Mouse (Mus musculus): ENCODE data around the gene Fgd2. TPM values are rescaled to one million over a fixed set of nuclear protein-coding genes. Genes with fewer than 3 reads are reported as not detected.

Fgd2 gene
- polyA plus RNA-seq, 1 experiment from 2014 or later = 12.9 TPM

GRCm38 (mm10) chr17:29418758-29419380 is 58.2 kb downstream of the Fgd2 start:
- Histone ChIP-seq H3K4me1 (peaks cover 20% of the 10 kb centered on the region), H3K27ac (no peak overlapping the region), H3K4me2 (no peak overlapping the region), H3K4me3 (no peak overlapping the region), H3K9ac (no peak overlapping the region), H3K36me3 (no peaks in the 10 kb centered on the region), H3K9me3 (no peaks in the 10 kb centered on the region), H3K27me3 (peaks cover 6% of the 10 kb centered on the region; the same call in 1 of the 2 replicates)
- 64% methylated on average over 3 of the region's 3 CpGs for WGBS
- ATAC-seq (ENCODE audit: insufficient number of reproducible peaks, insufficient read depth, low FRiP score, low TSS enrichment, low read depth) = no peak

- H3K36me3 ChIP-seq = no peaks in the 10 kb centered on the region
- H3K27ac ChIP-seq = no peak overlapping the region
- H3K9me3 ChIP-seq = no peaks in the 10 kb centered on the region
- no peak overlapping the region for H3K4me3 ChIP-seq
- no peak overlapping the region for H3K4me2 ChIP-seq
- ATAC-seq (ENCODE audit: insufficient number of reproducible peaks, insufficient read depth, low FRiP score, low TSS enrichment, low read depth) = no peak
- H3K4me1 ChIP-seq = peaks cover 20% of the 10 kb centered on the region
- H3K27me3 ChIP-seq = peaks cover 6% of the 10 kb centered on the region; the same call in 1 of the 2 replicates
- no peak overlapping the region for H3K9ac ChIP-seq
- 76% methylated on average over 12 of the region's 12 CpGs for WGBS
Observed at GRCm38 (mm10) chr17:29419976-29420739, 59.4 kb downstream of the Fgd2 start.

- Histone ChIP-seq H3K36me3 (no peaks in the 10 kb centered on the region), H3K27ac (no peak overlapping the region), H3K9ac (no peak overlapping the region), H3K4me1 (peaks cover 12% of the 10 kb centered on the region), H3K4me2 (no peak overlapping the region), H3K4me3 (no peak overlapping the region), H3K9me3 (no peaks in the 10 kb centered on the region), H3K27me3 (no peaks in the 10 kb centered on the region)
- ATAC-seq (ENCODE audit: insufficient number of reproducible peaks, insufficient read depth, low FRiP score, low TSS enrichment, low read depth) = no peak
- WGBS = 68% methylated on average over 3 of the region's 3 CpGs
Observed at GRCm38 (mm10) chr17:29421319-29421718, 60.6 kb downstream of the Fgd2 start.

- H3K36me3 ChIP-seq = no peaks in the 10 kb centered on the region
- H3K9me3 ChIP-seq = no peaks in the 10 kb centered on the region
- H3K4me1 ChIP-seq = peaks cover 3% of the 10 kb centered on the region; the same call in 1 of the 2 replicates
- H3K4me3 ChIP-seq = no peak overlapping the region
- no peak overlapping the region for H3K9ac ChIP-seq
- no peak for ATAC-seq (ENCODE audit: insufficient number of reproducible peaks, insufficient read depth, low FRiP score, low TSS enrichment, low read depth)
- H3K27ac ChIP-seq = no peak overlapping the region
- H3K27me3 ChIP-seq = no peaks in the 10 kb centered on the region
- 80% methylated on average over 6 of the region's 6 CpGs for WGBS
- H3K4me2 ChIP-seq = no peak overlapping the region
Observed at GRCm38 (mm10) chr17:29422337-29422736, 61.6 kb downstream of the Fgd2 start.

- peaks cover 8% of the 10 kb centered on the region for H3K4me1 ChIP-seq
- WGBS = 78% methylated on average over 8 of the region's 8 CpGs
- H3K4me3 ChIP-seq = no peak overlapping the region
- no peaks in the 10 kb centered on the region for H3K9me3 ChIP-seq
- no peaks in the 10 kb centered on the region for H3K27me3 ChIP-seq
- no peaks in the 10 kb centered on the region for H3K36me3 ChIP-seq
- H3K9ac ChIP-seq = no peak overlapping the region
- H3K27ac ChIP-seq = no peak overlapping the region
- no peak for ATAC-seq (ENCODE audit: insufficient number of reproducible peaks, insufficient read depth, low FRiP score, low TSS enrichment, low read depth)
- no peak overlapping the region for H3K4me2 ChIP-seq
Observed at GRCm38 (mm10) chr17:29422912-29423504, 62.3 kb downstream of the Fgd2 start.

GRCm38 (mm10) chr17:29423991-29424390 is 63.3 kb downstream of the Fgd2 start:
- Histone ChIP-seq H3K4me1 (peaks cover 5% of the 10 kb centered on the region; the same call in 1 of the 2 replicates), H3K27ac (no peak overlapping the region), H3K9me3 (no peaks in the 10 kb centered on the region), H3K27me3 (no peaks in the 10 kb centered on the region), H3K4me2 (no peak overlapping the region), H3K9ac (no peak overlapping the region), H3K36me3 (no peaks in the 10 kb centered on the region), H3K4me3 (no peak overlapping the region)
- 90% methylated on average over 2 of the region's 2 CpGs for WGBS
- ATAC-seq (ENCODE audit: insufficient number of reproducible peaks, insufficient read depth, low FRiP score, low TSS enrichment, low read depth) = no peak

GRCm38 (mm10) chr17:29425345-29425744 is 64.6 kb downstream of the Fgd2 start:
- Histone ChIP-seq H3K4me3 (no peak overlapping the region), H3K4me1 (peaks cover 5% of the 10 kb centered on the region; the same call in 1 of the 2 replicates), H3K27ac (0 out of 2 replicates have a peak overlapping the region, but pooled peaks have one; percentile 22), H3K4me2 (no peak overlapping the region), H3K36me3 (no peaks in the 10 kb centered on the region), H3K27me3 (no peaks in the 10 kb centered on the region), H3K9me3 (no peaks in the 10 kb centered on the region), H3K9ac (no peak overlapping the region)
- ATAC-seq (ENCODE audit: insufficient number of reproducible peaks, insufficient read depth, low FRiP score, low TSS enrichment, low read depth) = no peak
- WGBS = 59% methylated on average over 9 of the region's 9 CpGs

GRCm38 (mm10) chr17:29428213-29428612 is 67.5 kb downstream of the Fgd2 start:
- WGBS = 46% methylated on average over 8 of the region's 8 CpGs
- H3K4me1 ChIP-seq = peaks cover 13% of the 10 kb centered on the region
- no peak overlapping the region for H3K4me3 ChIP-seq
- no peak overlapping the region for H3K9ac ChIP-seq
- H3K27ac ChIP-seq = no peak overlapping the region
- no peak for ATAC-seq (ENCODE audit: insufficient number of reproducible peaks, insufficient read depth, low FRiP score, low TSS enrichment, low read depth)
- no peak overlapping the region for H3K4me2 ChIP-seq
- no peaks in the 10 kb centered on the region for H3K9me3 ChIP-seq
- no peaks in the 10 kb centered on the region for H3K27me3 ChIP-seq
- no peaks in the 10 kb centered on the region for H3K36me3 ChIP-seq

- Histone ChIP-seq H3K36me3 (no peaks in the 10 kb centered on the region), H3K4me1 (peaks cover 13% of the 10 kb centered on the region), H3K4me2 (no peak overlapping the region), H3K27ac (no peak overlapping the region), H3K9ac (no peak overlapping the region), H3K27me3 (no peaks in the 10 kb centered on the region), H3K4me3 (no peak overlapping the region), H3K9me3 (no peaks in the 10 kb centered on the region)
- WGBS = 36% methylated on average over 2 of the region's 2 CpGs
- no peak for ATAC-seq (ENCODE audit: insufficient number of reproducible peaks, insufficient read depth, low FRiP score, low TSS enrichment, low read depth)
Observed at GRCm38 (mm10) chr17:29428826-29429225, 68.1 kb downstream of the Fgd2 start.

Data from embryonic facial prominence, embryonic 13.5 days (tissue).